Mouse (Mus musculus) heart, embryonic 15.5 days (tissue): ENCODE measurements around the gene Snph. TPM values are rescaled to one million over a fixed set of nuclear protein-coding genes. Genes with fewer than 3 reads are reported as not detected.

ENCODE experiments used
- ATAC-seq: fragments of 200-750 bp; cut with Nextera tagmentation; replicated peaks from 2 replicates; pipeline ENCODE4 v1.8.0; 2017; ENCODE audit warnings: low read depth, moderate TSS enrichment; ENCODE audit not compliant: insufficient number of reproducible peaks, insufficient read depth, low FRiP score
- H3K27ac ChIP-seq: fragments of 300-500 bp; sonication (generic); 2 replicates; pipeline ENCODE4 v1.5.1; 2015; ENCODE audit warnings: mild to moderate bottlenecking, inconsistent platforms
- H3K27me3 ChIP-seq: fragments of 300-500 bp; sonication (generic); 2 replicates; pipeline ENCODE4 v1.6.1; 2015; ENCODE audit warnings: inconsistent platforms
- H3K36me3 ChIP-seq: fragments of 300-500 bp; sonication (generic); 2 replicates; pipeline ENCODE4 v1.6.1; 2015; ENCODE audit warnings: mild to moderate bottlenecking, inconsistent platforms
- H3K4me1 ChIP-seq: fragments of 300-500 bp; sonication (generic); replicated peaks from 2 replicates; pipeline ENCODE4 v1.6.1; 2015; ENCODE audit warnings: inconsistent platforms
- H3K4me2 ChIP-seq: fragments of 300-500 bp; sonication (generic); 2 replicates; pipeline ENCODE4 v1.6.1; 2015; ENCODE audit warnings: inconsistent platforms, mild to moderate bottlenecking, moderate library complexity
- H3K4me3 ChIP-seq: fragments of 300-500 bp; sonication (generic); 2 replicates; pipeline ENCODE4 v1.5.1; 2015; ENCODE audit warnings: mild to moderate bottlenecking, inconsistent platforms
- H3K9ac ChIP-seq: fragments of 300-500 bp; sonication (generic); 2 replicates; pipeline ENCODE4 v1.6.1; 2015; ENCODE audit warnings: mild to moderate bottlenecking, inconsistent platforms
- H3K9me3 ChIP-seq: fragments of 300-500 bp; sonication (generic); replicated peaks from 2 replicates; pipeline ENCODE4 v1.6.1; 2016; ENCODE audit warnings: inconsistent platforms
- WGBS: fragments of 180-500 bp; shearing (Covaris S2); methylation state at CpG from one replicate; pipeline ENCODE4 v1.1.7; 2015; ENCODE audit warnings: mixed read lengths; 5-methylcytosine and 5-hydroxymethylcytosine counted together
- polyA plus RNA-seq: library from polyadenylated mRNA; unstranded; fragments of >200 nt; fragmentation: Nextera tagmentation; extraction: Ambion mirVana; gene quantifications from 2 replicates; pipeline ENCODE4 v1.2.1, GENCODE M21; 2015

Snph gene
- polyA plus RNA-seq, 1 experiment from 2014 or later = 0.25 TPM

DNA sequence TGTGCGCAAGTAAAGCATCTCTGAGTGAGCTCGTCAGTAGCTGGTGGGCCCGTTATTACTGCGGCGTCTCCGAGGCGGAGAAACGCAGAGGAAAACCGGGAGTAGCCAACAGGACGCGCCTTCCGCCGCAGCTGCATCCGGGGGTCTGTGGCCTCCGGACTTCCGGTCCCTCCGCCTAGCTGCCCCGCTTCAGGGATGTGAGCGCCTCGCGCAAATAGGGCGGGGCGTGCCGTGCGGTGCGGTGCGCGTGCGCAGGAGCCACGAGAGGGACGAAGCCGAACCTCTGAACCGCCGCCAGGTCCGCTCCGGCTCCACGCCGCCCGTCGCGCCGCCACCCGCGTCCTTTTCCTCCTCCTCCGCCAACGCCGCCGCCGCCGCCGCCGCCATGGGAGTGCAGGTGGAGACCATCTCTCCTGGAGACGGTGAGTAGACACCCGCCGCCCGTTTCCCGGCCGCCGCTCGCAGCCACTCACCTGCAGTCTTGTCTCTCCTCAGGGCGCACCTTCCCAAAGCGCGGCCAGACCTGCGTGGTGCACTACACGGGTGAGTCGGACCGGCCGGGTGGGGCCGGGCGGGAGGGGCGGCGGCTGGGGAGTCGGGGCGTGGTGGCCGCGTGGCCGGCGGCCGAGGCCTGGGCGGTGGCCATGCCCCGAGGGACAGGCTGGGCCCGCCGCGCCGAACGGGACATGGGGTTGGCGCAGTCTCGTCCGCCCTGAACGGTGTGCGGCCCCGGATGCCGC is 89.9 kb downstream of the Snph start, which contains the start of gene Fkbp1a:
Fkbp1a (plus strand) TSS at position 161 of the 740 bp plus-strand sequence.
- H3K27me3 ChIP-seq = no peaks in the 10 kb centered on the region
- peak within 1 kb of the TSS; percentile 77 for H3K4me3 ChIP-seq
- H3K4me2 ChIP-seq = peak within 1 kb of the TSS; percentile 73
- H3K9ac ChIP-seq = peak within 1 kb of the TSS; percentile 81
- H3K27ac ChIP-seq = peak within 1 kb of the TSS; percentile 91
- peak; percentile 94 for ATAC-seq
- peaks cover 24% of the 10 kb centered on the region for H3K36me3 ChIP-seq
- peaks cover 40% of the 10 kb centered on the region for H3K4me1 ChIP-seq
- under 1% methylated on average over 82 of the region's 93 CpGs for WGBS
- no peaks in the 10 kb centered on the region for H3K9me3 ChIP-seq

Other genes starting within 250 kb of the Snph start
- not detected in 2 replicates for gene 4921509C19Rik, start 156.4 kb downstream of the Snph start, polyA plus RNA-seq
- gene Nsfl1c, start 138.4 kb downstream of the Snph start, polyA plus RNA-seq = 135 and 152 TPM in 2 replicates
- 630 and 641 TPM in 2 replicates for gene Fkbp1a, start 90.1 kb downstream of the Snph start, polyA plus RNA-seq
- gene Sdcbp2, start 60.0 kb downstream of the Snph start, polyA plus RNA-seq = 1.9 and 2.0 TPM in 2 replicates
- not detected in 2 replicates for gene Rad21l, start 35.9 kb upstream of the Snph start, polyA plus RNA-seq
- 2.5 and 2.8 TPM in 2 replicates for gene Tmem74b, start 69.4 kb upstream of the Snph start, polyA plus RNA-seq
- 23.4 and 28.7 TPM in 2 replicates for gene Psmf1, start 111.6 kb upstream of the Snph start, polyA plus RNA-seq
- gene Rspo4, start 210.3 kb upstream of the Snph start, polyA plus RNA-seq = 0.15 TPM in 1 of 2 replicates, not detected in the other